Mouse (Mus musculus): ENCODE measurements around the gene Prdm11.

Prdm11 gene

GRCm38 (mm10) chr2:93045818-93046508, at the start of gene Prdm11:
Gene Prdm11 (minus strand): TSS chr2:93046167.
- peak; percentile 61 to 77 for DNase-seq

DNA sequence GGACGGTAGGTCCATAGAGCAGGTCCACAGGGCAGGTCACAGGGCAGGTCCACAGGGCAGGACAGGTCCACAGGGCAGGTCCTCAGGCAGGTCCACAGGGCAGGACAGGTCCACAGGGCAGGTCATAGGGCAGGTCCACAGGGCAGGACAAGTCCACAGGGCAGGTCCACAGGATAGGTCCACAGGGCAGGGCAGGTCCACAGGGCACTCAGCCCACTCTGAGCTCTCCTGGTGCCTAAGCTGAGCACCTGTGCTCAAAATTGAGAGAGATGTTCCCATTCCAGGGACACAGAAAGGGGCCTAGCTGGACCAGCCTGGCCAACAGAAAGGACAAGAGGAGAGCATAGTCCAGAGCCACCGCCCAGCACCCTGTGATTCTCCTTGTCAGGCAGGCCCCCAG, 46.4 kb upstream of the Prdm11 start:
- DNase-seq, result no peak

- DNase-seq, result no peak
Measured at GRCm38 (mm10) chr2:93091679-93092078, 45.7 kb upstream of the Prdm11 start.

GRCm38 (mm10) chr2:93089379-93090089, 43.6 kb upstream of the Prdm11 start:
- no peak for DNase-seq

DNA sequence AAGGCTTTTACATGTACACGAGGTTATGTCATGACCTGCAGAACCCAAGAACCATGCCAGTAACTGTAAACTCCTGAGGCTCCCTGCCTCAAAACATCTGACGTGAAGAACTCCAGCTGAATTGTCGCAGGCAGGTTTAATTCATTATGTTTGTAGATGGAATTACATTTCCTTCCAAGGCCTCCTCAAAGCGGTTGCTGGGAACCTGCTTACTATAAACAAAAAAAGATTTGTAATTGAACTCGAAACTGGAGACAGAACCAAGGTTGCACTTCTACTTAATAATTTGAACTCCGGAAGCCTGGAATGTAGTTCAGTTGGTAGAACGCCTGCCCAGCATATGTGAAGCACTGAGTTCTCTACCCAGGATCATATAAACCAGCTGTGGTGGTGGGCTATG, 42.0 kb upstream of the Prdm11 start:
- no peak for DNase-seq

GRCm38 (mm10) chr2:93085291-93086027, 39.5 kb upstream of the Prdm11 start:
- no peak for DNase-seq

- DNase-seq, result no peak
Measured at GRCm38 (mm10) chr2:93084481-93084880, 38.5 kb upstream of the Prdm11 start.

DNA sequence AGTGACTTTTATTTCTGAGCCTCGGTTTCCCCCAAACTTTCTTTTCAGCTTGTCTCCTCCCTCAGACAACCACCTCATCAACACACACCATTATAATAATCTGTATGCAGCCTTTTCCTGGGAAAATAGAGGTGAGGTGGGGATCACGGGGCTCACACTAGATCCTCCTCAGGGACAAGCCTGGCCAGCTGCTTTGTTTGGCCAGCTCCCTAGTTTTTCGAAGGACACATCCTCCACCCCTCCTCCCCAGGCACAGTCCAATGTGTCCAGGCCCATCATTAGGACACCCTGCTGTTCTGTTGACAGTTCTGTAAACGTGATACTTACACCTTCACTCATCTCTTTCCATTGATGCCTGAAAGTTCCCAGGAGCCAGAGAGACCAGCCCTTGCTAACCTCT, 37.4 kb upstream of the Prdm11 start:
- no peak for DNase-seq

DNA sequence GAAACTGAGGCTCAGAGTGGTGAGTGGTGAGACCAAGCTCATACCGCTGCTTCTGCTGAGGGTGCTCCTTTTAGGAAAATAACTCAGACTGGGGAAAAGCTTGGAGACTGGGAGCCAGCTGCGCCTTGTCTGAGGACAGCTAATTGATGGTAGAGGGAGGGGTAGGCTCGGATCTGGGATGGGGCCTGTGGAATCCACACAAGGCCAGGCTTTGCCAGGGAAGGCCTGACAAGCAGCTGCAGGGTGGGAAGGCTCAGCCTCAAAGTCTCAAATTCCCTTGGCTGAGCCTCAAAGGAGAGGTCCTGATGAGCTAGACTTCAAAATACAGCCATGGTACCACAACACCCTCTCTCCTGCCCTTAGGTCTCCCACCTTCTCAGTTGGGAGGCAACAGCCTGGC, 36.9 kb upstream of the Prdm11 start:
- DNase-seq, result peak; percentile 73 to 76

- peak; percentile 30 to 40 for DNase-seq
Measured at GRCm38 (mm10) chr2:93080871-93081608, 35.1 kb upstream of the Prdm11 start.

DNA sequence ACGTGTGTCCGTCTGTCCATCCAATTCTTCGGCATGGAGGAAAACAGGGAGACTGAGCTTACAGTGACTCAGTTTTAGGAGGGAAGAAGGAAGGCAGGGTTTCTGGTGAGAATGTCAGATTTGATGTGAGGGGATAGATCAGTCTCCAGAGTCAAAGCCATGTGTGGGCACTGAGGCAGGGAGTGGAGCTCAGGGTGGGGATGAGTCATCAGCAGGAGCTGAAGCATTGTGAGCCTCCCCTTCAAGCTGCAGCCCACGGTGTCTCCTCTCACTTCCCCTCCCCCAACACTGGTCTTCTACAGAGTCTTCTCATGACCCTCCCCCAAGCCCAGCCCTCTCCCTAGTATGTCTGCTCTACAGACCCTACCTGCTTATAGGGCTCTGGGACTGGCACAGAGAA, 33.4 kb upstream of the Prdm11 start:
- no peak for DNase-seq

DNA sequence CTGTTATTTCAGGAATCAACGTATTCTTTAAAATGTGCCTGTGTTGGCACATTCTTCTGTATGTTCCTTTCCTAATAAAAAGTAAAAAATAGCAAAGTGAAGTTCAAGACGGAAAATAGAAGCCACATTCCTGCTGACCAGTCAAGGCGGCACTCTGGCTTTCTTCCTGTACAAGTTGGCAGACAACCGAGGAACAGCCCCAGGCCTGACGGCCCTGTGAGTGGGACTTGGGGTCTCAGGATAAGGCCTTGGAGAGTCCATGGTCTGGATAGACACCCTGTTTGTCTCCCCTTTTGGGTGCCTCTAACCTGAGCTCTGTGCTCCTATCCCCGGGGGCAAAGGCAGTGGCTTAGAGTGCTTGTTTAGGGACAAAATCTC, 30.6 kb upstream of the Prdm11 start:
- peak; percentile 23 to 41 for DNase-seq

GRCm38 (mm10) chr2:93075738-93076577, 30.0 kb upstream of the Prdm11 start:
- DNase-seq, result peak; percentile 87 to 88

DNA sequence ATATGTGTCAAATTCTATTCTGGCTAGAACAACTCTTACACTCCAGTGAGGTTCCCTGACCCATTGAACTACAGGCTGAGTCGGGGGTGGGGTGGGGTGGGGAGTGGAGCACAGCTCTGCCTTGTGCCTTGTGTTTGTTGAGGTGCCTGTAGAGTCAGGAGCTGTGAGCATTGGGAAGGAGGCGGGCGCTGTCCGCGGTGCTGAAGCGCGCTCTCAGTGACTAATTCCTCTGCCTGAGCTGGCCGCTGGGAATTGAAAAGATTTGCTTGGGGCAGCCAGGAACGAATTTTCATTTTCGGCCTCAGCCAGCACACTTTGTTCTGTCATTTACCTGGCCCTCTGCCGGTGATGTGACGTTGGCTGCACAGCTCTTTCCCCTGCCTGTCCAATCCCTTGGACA, 25.7 kb upstream of the Prdm11 start:
- DNase-seq, result peak; percentile 95

GRCm38 (mm10) chr2:93068942-93069341, 23.0 kb upstream of the Prdm11 start:
- peak in 1 of 2 experiments; percentile 54 for DNase-seq

- DNase-seq, result peak; percentile 78 to 81
Measured at GRCm38 (mm10) chr2:93063347-93063746, 17.4 kb upstream of the Prdm11 start.

- DNase-seq, result no peak
Measured at GRCm38 (mm10) chr2:93051873-93052272, 5.9 kb upstream of the Prdm11 start.

DNA sequence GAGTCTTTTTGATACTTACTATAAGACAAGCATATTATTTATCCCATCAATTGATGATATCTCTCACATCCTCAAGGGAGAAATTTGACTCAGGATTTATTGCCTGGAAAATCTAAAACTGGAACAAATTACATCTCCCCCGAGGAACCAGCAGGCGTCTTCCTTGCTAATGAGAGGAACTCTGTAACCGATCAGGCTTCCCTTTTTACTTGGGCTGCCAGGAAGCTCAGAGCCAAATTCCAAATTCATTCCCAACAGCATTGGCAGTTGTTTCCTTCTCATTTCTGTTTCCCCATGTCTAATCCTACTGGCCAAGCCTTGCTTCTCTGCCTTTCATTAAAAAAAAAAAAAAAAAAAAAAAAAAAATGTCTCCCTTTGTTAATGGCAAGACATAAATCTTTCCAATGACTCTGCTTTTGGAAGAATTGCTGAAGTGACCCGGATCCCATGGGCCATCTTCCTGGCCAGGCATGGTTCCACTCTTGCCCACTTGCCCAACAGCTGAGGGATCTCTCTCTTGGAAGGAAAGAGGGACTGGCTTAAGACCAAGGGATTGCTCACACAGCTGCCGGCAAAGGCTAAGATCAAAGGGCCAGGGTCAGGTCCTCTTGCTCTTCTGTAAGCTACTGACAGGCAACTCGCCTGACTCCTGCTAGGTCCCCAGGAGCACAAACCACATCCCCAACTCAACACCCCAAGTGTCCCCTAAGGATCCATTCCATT, 2.8 kb upstream of the Prdm11 start:
- peak in 1 of 2 experiments; percentile 46 for DNase-seq

DNA sequence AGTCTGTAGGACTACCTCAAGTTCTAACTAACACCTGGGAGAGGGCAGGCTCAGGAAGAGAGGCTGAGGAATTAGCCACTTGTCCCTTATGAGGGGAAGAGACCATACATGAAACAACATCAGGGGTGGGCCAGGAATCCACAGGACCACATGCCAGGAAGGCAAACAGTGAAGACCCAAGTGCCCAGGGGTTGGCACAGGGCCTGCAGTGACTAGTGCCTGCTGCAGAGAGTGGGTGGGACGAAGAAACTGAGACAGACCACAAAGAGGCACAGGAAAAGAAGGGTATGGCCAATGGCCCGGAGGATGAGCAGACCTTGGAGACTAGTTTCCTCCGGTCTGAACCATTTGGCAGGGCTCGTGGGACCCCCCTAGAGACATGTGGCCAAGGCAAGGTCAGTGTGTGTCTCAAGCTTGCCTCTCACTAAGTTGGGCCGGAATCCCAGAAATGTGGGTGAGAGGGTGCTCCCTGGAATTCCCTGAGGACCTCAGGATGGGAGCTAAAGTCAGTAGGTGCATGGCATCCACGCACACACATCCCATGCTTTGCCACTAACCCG, 1.6 kb upstream of the Prdm11 start:
- DNase-seq, result no peak

DNA sequence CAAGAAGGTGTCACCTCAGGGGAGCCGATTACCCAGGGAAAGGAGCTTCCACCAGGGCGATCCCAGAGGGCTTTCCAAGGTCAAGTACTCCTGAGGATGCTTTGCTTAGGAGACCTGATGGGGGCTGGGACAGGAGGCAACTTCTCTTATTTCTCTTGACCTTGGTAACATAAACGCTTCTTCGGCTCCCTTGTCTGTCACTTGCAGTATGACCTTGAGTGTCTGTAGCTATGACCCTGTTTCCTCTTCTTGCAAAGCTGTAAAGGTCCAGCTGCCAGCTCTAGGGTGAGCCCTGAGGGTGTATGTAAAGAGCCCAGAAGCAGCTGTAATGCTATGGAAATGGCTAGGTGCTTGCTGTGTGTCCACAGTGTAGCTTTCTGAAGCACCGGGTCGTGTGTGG, 1.1 kb upstream of the Prdm11 start:
- no peak for DNase-seq

DNA sequence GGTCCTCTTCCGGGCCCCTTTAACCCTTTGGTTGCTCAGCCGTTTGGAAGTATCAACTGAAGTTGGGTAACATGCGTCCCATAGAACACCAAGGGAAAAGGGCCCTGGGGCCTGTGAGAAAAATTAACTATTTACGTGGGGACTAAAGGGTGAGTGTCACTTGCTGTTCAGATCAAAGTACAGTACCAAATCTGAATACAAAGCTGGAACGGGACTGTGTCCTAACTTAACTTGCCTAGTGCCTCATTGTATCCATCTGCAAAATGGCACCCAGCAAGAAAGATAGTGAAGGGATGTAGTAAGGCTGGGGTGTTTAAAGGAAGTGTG, 505 bp upstream of the Prdm11 start:
- DNase-seq, result no peak
